In the genomic region with DNA sequence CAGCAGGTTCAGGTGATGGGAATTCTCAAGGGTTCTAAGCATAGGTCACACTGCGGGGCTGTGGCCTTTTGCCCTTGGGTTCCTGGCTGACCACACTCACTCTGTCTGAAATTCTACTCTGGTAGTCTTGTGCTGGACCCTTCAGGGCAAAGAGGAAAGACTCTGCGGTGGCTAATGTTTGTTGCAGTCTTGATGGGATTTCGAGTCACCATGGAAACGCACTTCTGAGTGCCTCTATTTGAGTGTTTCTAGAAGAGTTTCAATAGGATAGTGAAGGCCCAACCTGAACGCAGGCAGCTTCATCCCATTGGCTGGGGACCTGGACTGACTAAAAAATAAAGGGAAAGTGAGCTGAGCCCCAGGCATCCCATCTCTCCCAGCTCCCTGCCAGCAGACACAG, we compare ENCODE assay signal across 13 mouse cellular contexts.
"Had no signal": no experiment of that assay in that cellular context is flagged by ENCODE, and none has a peak within 500 bp of the region (broad histone marks: within the 10 kb centered on the region; RNA-seq: fewer than 3 reads in every experiment).

No protein-coding gene starts in this region.

- DNase-seq: kidney, adult 11 months; kidney, adult 9 months; kidney, postnatal 36 days; layer of hippocampus, adult 9-11 months; layer of hippocampus, postnatal 36 days; lung, postnatal 14 days; right cerebral cortex, postnatal 14 days; thymus, postnatal 36 days had no signal

- H3K4me2 ChIP-seq: limb, embryonic 15.5 days; liver, embryonic 12.5 days; midbrain, embryonic 13.5 days had no signal

- H3K9me3 ChIP-seq: limb, embryonic 15.5 days; liver, embryonic 12.5 days; megakaryocyte, embryonic 14.5 days; midbrain, embryonic 13.5 days had no signal

- H3K27ac ChIP-seq: kidney, postnatal 0 days; limb, embryonic 15.5 days; liver, embryonic 12.5 days; midbrain, embryonic 13.5 days had no signal

- ATAC-seq: liver, embryonic 12.5 days; midbrain, embryonic 13.5 days had no signal

- H3K4me3 ChIP-seq: limb, embryonic 15.5 days; liver, embryonic 12.5 days; megakaryocyte, embryonic 14.5 days; midbrain, embryonic 13.5 days had no signal

- H3K9ac ChIP-seq: limb, embryonic 15.5 days; liver, embryonic 12.5 days; midbrain, embryonic 13.5 days had no signal

- H3K36me3 ChIP-seq: limb, embryonic 15.5 days; liver, embryonic 12.5 days; midbrain, embryonic 13.5 days had no signal

- H3K27me3 ChIP-seq: limb, embryonic 15.5 days; midbrain, embryonic 13.5 days had no signal
